Mouse (Mus musculus) forebrain, embryonic 14.5 days (tissue): ENCODE data around the gene Mphosph10. TPM values are rescaled to one million over a fixed set of nuclear protein-coding genes. Genes with fewer than 3 reads are reported as not detected.

ENCODE experiments used
- ATAC-seq: fragments of 200-750 bp; cut with Nextera tagmentation; 2 replicates; pipeline ENCODE4 v1.8.0; 2017; ENCODE audit warnings: mild to moderate bottlenecking, moderate library complexity
- DNase-seq: peaks from one replicate; pipeline ENCODE4 v3.0.0-alpha.2; 2015; ENCODE audit warnings: low spot score
- H3K27ac ChIP-seq: fragments of 300-500 bp; sonication (generic); 2 replicates; pipeline ENCODE4 v1.5.1; 2014; ENCODE audit warnings: low read depth, mild to moderate bottlenecking, control low read depth, low read length, moderate library complexity
- H3K27me3 ChIP-seq: fragments of 300-500 bp; sonication (generic); replicated peaks from 2 replicates; pipeline ENCODE4 v1.6.1; 2014; ENCODE audit warnings: low read length, control low read depth, mixed read lengths; ENCODE audit not compliant: control insufficient read depth, insufficient read depth
- H3K36me3 ChIP-seq: fragments of 300-500 bp; sonication (generic); 2 replicates; pipeline ENCODE4 v1.6.1; 2014; ENCODE audit warnings: low read length, control low read depth; ENCODE audit not compliant: control insufficient read depth, insufficient read depth
- H3K4me1 ChIP-seq: fragments of 300-500 bp; sonication (generic); 2 replicates; pipeline ENCODE4 v1.6.1; 2014; ENCODE audit warnings: antibody characterized with exemption, low read length, control low read depth; ENCODE audit not compliant: control insufficient read depth, insufficient read depth
- H3K4me2 ChIP-seq: fragments of 300-500 bp; sonication (generic); 2 replicates; pipeline ENCODE4 v1.6.1; 2014; ENCODE audit warnings: mild to moderate bottlenecking, control low read depth, low read length
- H3K4me3 ChIP-seq: fragments of 300-500 bp; sonication (generic); 2 replicates; pipeline ENCODE4 v1.5.1; 2014; ENCODE audit warnings: low read depth, low read length, control low read depth
- H3K9ac ChIP-seq: fragments of 300-500 bp; sonication (generic); 2 replicates; pipeline ENCODE4 v1.6.1; 2014; ENCODE audit warnings: mild to moderate bottlenecking, low read length, control low read depth, moderate library complexity
- H3K9me3 ChIP-seq: fragments of 300-500 bp; sonication (generic); replicated peaks from 2 replicates; pipeline ENCODE4 v1.6.1; 2016; ENCODE audit warnings: low read length, control low read depth, mixed read lengths; ENCODE audit not compliant: control insufficient read depth
- WGBS: fragments of 180-500 bp; shearing (Covaris S2); extraction: QIAGEN DNeasy Blood & Tissue Kit; methylation state at CpG from one replicate; pipeline ENCODE4 v1.1.7; 2014; 5-methylcytosine and 5-hydroxymethylcytosine counted together
- polyA plus RNA-seq: library from polyadenylated mRNA; unstranded; fragments of >200 nt; fragmentation: Nextera tagmentation; extraction: Ambion mirVana; gene quantifications from 2 replicates; pipeline ENCODE4 v1.2.1, GENCODE M21; 2014

Gene Mphosph10
- polyA plus RNA-seq, 1 experiment from 2014 or later = 28.0 TPM

GRCm38 (mm10) chr7:64391479-64391878 lies 589 bp downstream of the Mphosph10 start:
- Histone ChIP-seq H3K27me3 (no peaks in the 10 kb centered on the region), H3K4me2 (peak overlapping the region; percentile 67), H3K36me3 (peaks cover 27% of the 10 kb centered on the region), H3K4me3 (peak overlapping the region; percentile 67), H3K9ac (peak overlapping the region; percentile 68), H3K4me1 (peaks cover 8% of the 10 kb centered on the region), H3K9me3 (no peaks in the 10 kb centered on the region), H3K27ac (no peak overlapping the region)
- ATAC-seq (no peak), DNase-seq (peak; percentile 3)
- 5% methylated on average over 8 of the region's 8 CpGs for whole genome bisulfite sequencing

- peak within 1 kb of the TSS; percentile 64 for H3K4me3 ChIP-seq
- 3% methylated on average over 27 of the region's 27 CpGs for WGBS
- H3K4me1 ChIP-seq = peaks cover 4% of the 10 kb centered on the region
- peaks cover 27% of the 10 kb centered on the region for H3K36me3 ChIP-seq
- DNase-seq = peak; percentile 90
- H3K9me3 ChIP-seq = no peaks in the 10 kb centered on the region
- peak within 1 kb of the TSS; percentile 66 for H3K4me2 ChIP-seq
- peak within 1 kb of the TSS; percentile 92 for H3K27ac ChIP-seq
- no peaks in the 10 kb centered on the region for H3K27me3 ChIP-seq
- peak; percentile 98 for ATAC-seq
- H3K9ac ChIP-seq = peak within 1 kb of the TSS; percentile 81
Observed at GRCm38 (mm10) chr7:64373830-64374562, 18.1 kb downstream of the Mphosph10 start, which contains the start of gene Fan1. Gene Fan1 (minus strand): TSS chr7:64374095.

- Histone ChIP-seq H3K4me1 (peaks cover 4% of the 10 kb centered on the region), H3K9ac (peak overlapping the region; percentile 81), H3K27ac (peak overlapping the region; percentile 92), H3K4me3 (peak overlapping the region; percentile 64), H3K36me3 (peaks cover 27% of the 10 kb centered on the region), H3K4me2 (peak overlapping the region; percentile 66), H3K27me3 (no peaks in the 10 kb centered on the region), H3K9me3 (no peaks in the 10 kb centered on the region)
- 11% methylated on average over 18 of the region's 18 CpGs for WGBS
- DNase-seq (peak; percentile 36), ATAC-seq (peak; percentile 36)
Observed at GRCm38 (mm10) chr7:64373147-64373829, 18.8 kb downstream of the Mphosph10 start.

- Histone ChIP-seq H3K4me3 (no peak overlapping the region), H3K9me3 (no peaks in the 10 kb centered on the region), H3K36me3 (peaks cover 21% of the 10 kb centered on the region), H3K4me2 (no peak overlapping the region), H3K9ac (no peak overlapping the region), H3K27ac (no peak overlapping the region), H3K4me1 (peaks cover 4% of the 10 kb centered on the region), H3K27me3 (no peaks in the 10 kb centered on the region)
- ATAC-seq (no peak), DNase-seq (no peak)
- WGBS = 88% methylated on average over 23 of the region's 23 CpGs
Observed at GRCm38 (mm10) chr7:64371940-64372878, 19.9 kb downstream of the Mphosph10 start.

GRCm38 (mm10) chr7:64369841-64370240 lies 22.2 kb downstream of the Mphosph10 start:
- Histone ChIP-seq H3K27ac (no peak overlapping the region), H3K4me2 (no peak overlapping the region), H3K36me3 (peaks cover 32% of the 10 kb centered on the region), H3K9ac (no peak overlapping the region), H3K9me3 (no peaks in the 10 kb centered on the region), H3K4me1 (peaks cover 4% of the 10 kb centered on the region), H3K4me3 (no peak overlapping the region), H3K27me3 (no peaks in the 10 kb centered on the region)
- WGBS = 91% methylated on average over 6 of the region's 6 CpGs
- DNase-seq = no peak
- ATAC-seq = no peak

GRCm38 (mm10) chr7:64365863-64366262 lies 26.2 kb downstream of the Mphosph10 start:
- Histone ChIP-seq H3K9me3 (no peaks in the 10 kb centered on the region), H3K4me3 (no peak overlapping the region), H3K27me3 (no peaks in the 10 kb centered on the region), H3K4me1 (no peaks in the 10 kb centered on the region), H3K9ac (no peak overlapping the region), H3K36me3 (peaks cover 67% of the 10 kb centered on the region), H3K4me2 (no peak overlapping the region), H3K27ac (no peak overlapping the region)
- DNase-seq (no peak), ATAC-seq (no peak)
- WGBS = 93% methylated on average over 5 of the region's 5 CpGs

GRCm38 (mm10) chr7:64360586-64360945 lies 31.5 kb downstream of the Mphosph10 start:
- H3K36me3 ChIP-seq = peaks cover 71% of the 10 kb centered on the region
- no peak overlapping the region for H3K9ac ChIP-seq
- DNase-seq (no peak), ATAC-seq (no peak)
- H3K4me3 ChIP-seq = no peak overlapping the region
- H3K4me2 ChIP-seq = no peak overlapping the region
- WGBS = 67% methylated on average over 3 of the region's 3 CpGs
- no peaks in the 10 kb centered on the region for H3K9me3 ChIP-seq
- no peaks in the 10 kb centered on the region for H3K27me3 ChIP-seq
- H3K4me1 ChIP-seq = no peaks in the 10 kb centered on the region
- no peak overlapping the region for H3K27ac ChIP-seq

- Histone ChIP-seq H3K36me3 (peaks cover 67% of the 10 kb centered on the region), H3K4me1 (no peaks in the 10 kb centered on the region), H3K27ac (no peak overlapping the region), H3K9ac (no peak overlapping the region), H3K27me3 (no peaks in the 10 kb centered on the region), H3K4me3 (no peak overlapping the region), H3K4me2 (no peak overlapping the region), H3K9me3 (no peaks in the 10 kb centered on the region)
- DNase-seq (no peak), ATAC-seq (no peak)
- WGBS = 90% methylated on average over 20 of the region's 20 CpGs
Observed at GRCm38 (mm10) chr7:64359943-64360585, 32.0 kb downstream of the Mphosph10 start.
